Mouse (Mus musculus): ENCODE data around the gene Vwde. TPM values are rescaled to one million over a fixed set of nuclear protein-coding genes. Genes with fewer than 3 reads are reported as not detected.

The Vwde gene
- not detected for total RNA-seq (2021)

DNA sequence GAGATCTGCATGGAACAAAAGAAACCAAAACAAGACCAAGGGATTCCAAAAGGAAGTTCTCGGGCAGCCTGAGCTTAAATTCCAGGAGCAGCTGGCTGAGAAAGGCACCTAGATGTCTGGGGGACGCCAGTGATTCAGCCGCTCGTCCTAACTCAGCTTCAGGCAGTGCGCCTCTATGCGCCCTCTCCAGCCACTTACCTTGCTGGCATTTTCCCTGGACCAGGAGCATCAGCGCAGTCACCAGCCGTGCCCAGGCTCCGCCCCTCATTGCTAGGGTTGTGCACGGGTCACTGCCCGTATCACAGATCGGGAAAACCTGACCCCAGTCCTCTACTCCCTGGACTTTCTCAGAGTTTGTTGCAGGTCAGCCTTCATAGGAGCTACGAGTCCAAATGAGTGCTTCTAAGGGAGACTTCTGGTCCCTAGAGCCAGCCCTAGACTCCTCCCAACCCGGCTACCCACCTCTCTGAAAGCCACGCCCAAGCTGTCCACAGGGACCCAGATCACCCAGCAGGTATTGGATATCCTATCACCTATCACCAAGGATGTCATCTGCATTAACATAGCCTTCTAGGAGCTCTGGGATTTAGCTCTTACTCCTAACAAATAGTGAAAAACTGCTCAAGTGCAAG, at the start of gene Vwde:
Vwde (minus strand) TSS at position 370 of the 632 bp plus-strand sequence.
- no peak for DNase-seq

- no peak for DNase-seq
Measured at GRCm38 (mm10) chr6:13255341-13255740, 30.6 kb upstream of the Vwde start.

DNA sequence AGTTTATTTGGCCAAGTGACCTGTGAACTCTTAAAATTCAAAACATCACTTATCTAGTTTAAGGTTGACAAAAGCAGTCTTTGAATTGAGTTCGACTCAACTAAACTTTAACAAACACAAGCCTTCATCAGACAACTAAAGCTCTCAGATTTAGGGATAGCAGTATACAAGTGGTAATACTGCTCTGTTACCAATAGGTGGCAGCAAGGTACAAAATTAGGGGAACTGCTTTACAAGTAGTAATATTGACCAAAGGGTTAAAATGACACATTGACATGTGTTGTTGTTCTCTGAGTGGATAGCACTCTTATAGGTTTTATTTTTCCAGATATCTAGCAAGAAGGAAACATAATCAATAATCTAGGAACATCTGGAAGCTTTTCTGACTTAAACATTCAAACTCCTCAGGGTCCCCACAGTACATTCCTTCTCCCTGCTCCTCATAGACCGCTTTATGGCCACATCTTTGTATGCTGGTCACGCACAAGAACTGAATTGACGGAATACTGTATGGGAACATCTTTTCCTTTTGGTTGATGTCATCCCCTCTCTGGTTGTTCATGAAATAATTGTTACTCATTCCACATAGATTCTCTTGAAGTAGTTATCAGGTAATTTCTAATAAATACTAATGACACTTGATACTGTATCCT, 23.7 kb upstream of the Vwde start:
- DNase-seq, result no peak

- no peak for DNase-seq
Measured at GRCm38 (mm10) chr6:13206157-13206556, 18.6 kb downstream of the Vwde start.

- no peak for DNase-seq
Measured at GRCm38 (mm10) chr6:13197486-13197885, 27.3 kb downstream of the Vwde start.

GRCm38 (mm10) chr6:13186836-13187235, 37.9 kb downstream of the Vwde start:
- DNase-seq, result no peak

- DNase-seq, result no peak
Measured at GRCm38 (mm10) chr6:13180061-13180460, 44.7 kb downstream of the Vwde start.

- no peak for DNase-seq
Measured at GRCm38 (mm10) chr6:13169459-13170150, 55.2 kb downstream of the Vwde start.

GRCm38 (mm10) chr6:13166240-13166937, 58.4 kb downstream of the Vwde start:
- no peak for DNase-seq

DNA sequence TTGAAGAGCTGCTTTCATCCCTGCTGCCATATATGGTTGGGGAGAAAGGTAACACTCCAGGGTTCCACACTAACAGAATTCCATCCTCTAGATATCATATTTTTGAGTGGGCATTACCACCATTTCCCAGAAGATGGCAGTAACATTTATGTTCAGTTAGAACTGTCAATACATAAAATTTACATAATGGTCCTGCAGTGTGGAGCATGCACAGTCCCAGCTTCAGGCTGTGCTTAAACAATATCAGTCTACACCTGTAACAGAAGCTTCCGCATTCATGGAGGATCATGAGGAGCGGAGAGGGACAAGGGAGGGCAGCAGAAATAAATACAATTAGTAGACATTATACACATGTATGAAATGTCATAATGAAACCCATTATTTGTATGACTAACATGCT, 65.3 kb downstream of the Vwde start:
- DNase-seq, result no peak

- no peak for DNase-seq
Measured at GRCm38 (mm10) chr6:13153888-13154697, 70.7 kb downstream of the Vwde start.

- peak; percentile 45 for DNase-seq
Measured at GRCm38 (mm10) chr6:13152062-13152640, 72.6 kb downstream of the Vwde start.

- no peak for DNase-seq
Measured at GRCm38 (mm10) chr6:13137255-13137654, 87.5 kb downstream of the Vwde start.

DNA sequence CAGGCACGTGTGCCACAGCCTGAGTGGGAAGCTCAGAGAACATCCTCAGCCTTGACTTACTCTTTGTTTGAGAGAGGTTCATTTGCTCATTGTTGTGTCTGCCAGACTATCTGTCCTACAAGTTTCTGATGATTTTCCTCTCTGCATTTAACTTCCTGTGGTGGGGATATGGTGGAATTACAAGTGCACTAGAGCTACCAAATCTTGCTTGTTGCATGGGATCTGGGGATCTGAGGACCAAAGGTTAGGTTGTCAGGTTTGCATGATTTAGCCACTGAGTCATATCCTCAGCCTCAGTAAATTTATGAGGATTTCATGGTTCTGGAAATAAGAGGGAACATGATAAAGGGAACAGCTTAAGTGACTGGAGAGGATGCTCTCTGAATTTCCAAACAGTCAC, 116.1 kb downstream of the Vwde start:
- no peak for DNase-seq

Other genes starting within 250 kb of the Vwde start
- gene Tmem106b, start 155.2 kb downstream of the Vwde start, total RNA-seq (2021), result 10 to 100 TPM; 73.2 to 83.3 TPM